Mouse (Mus musculus): ENCODE measurements around the gene Mrpl45. TPM values are rescaled to one million over a fixed set of nuclear protein-coding genes. Genes with fewer than 3 reads are reported as not detected.
"Not testable (repeated sequence)": the region's sequence is repeated elsewhere in the genome, so short reads cannot be mapped to it uniquely, and the experiment has no call there.

Mrpl45 gene
- total and polyA plus RNA-seq, 3 experiments: 106 to 153 (median 124) TPM

GRCm38 (mm10) chr11:97272835-97273234 lies 42.7 kb upstream of the Mrpl45 start (continued):
- no peak for TF ChIP-seq ELF1 (IDR thresholded peaks at IDR 0.05; ENCODE audit: low read depth, low read length)

DNA sequence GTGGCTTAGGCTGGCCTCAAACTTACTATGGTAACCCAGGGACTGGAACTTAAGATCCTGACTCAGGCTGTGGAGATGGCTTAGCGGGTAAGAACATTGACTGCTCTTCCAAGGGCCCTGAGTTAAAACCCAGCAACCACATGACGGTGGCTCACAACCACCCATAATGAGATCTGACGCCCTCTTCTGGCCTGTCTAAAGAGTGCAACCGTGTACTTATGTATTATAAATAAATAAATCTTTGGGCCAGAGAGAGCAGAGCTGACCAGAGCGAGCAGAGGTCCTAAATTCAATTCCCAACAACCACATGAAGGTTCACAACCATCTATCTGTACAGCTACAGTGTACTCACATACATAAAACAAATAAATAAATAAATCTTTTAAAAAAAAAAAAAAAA lies 41.9 kb upstream of the Mrpl45 start:
- Histone ChIP-seq H3K27ac (ENCODE audit: insufficient read depth, low read depth) (no peak overlapping the region), H3K4me1 (ENCODE audit: control insufficient read depth in 1 of 2, insufficient read depth in 2 of 2) (peaks cover 8 to 52% of the 10 kb centered on the region in 2 experiments), H3K9me3 (replicated peaks; ENCODE audit: low read length) (no peaks in the 10 kb centered on the region), H3K27me3 (replicated peaks) (no peaks in the 10 kb centered on the region), H3K36me3 (replicated peaks in 1 of 2; ENCODE audit: control insufficient read depth in 1 of 2, insufficient read depth in 1 of 2, low read length in 1 of 2) (peaks cover 0 to 5% of the 10 kb centered on the region in 2 experiments), H3K9ac (ENCODE audit: insufficient read depth, low read depth) (no peak overlapping the region), H3K79me2 (replicated peaks; ENCODE audit: control insufficient read depth, extremely low read depth, insufficient read depth, poor library complexity, severe bottlenecking) (peaks cover 90% of the 10 kb centered on the region), H3K4me3 (replicated peaks in 1 of 3; ENCODE audit: low read depth in 2 of 3, low read length in 2 of 3, poor library complexity in 1 of 3) (no peak overlapping the region), H3K4me2 (ENCODE audit: insufficient read depth, low read depth, poor library complexity, severe bottlenecking) (no peak overlapping the region)
- DNase-seq (ENCODE audit: extremely low read depth): peak; percentile 32
- in situ Hi-C loops (cut with MboI; ENCODE audit: low pct_ligation_motif_present, low pct_unique_long_range_greater_than_20kb, low sequenced_read_pairs): no loop called here
- TF ChIP-seq ZNF384 (IDR thresholded peaks at IDR 0.05; ENCODE audit: low read depth, low read length) (peak; percentile 51; the same call in 1 of the 2 replicates), CTCF (conservative IDR thresholded peaks at IDR 0.05 in 1 of 2, IDR thresholded peaks at IDR 0.05 in 1 of 2; ENCODE audit: low read depth in 2 of 2, low read length in 2 of 2) (0 out of 4 replicates have a peak, but pooled peaks of 1 of the 2 experiments have one; percentile 16), PAX5 (IDR thresholded peaks at IDR 0.05; ENCODE audit: low read length) (no peak), SMC3 (IDR thresholded peaks at IDR 0.05; ENCODE audit: low read depth, low read length) (no peak)
- dilution Hi-C loops (cut with MboI; ENCODE audit: extremely low pct_ligation_motif_present, extremely low pct_unique_long_range_greater_than_20kb, low sequenced_read_pairs): no loop called here

- H3K4me2 ChIP-seq (ENCODE audit: insufficient read depth, low read depth, poor library complexity, severe bottlenecking); H3K36me3 ChIP-seq (replicated peaks in 1 of 2; ENCODE audit: control insufficient read depth in 1 of 2, insufficient read depth in 1 of 2, low read length in 1 of 2); H3K9ac ChIP-seq (ENCODE audit: insufficient read depth, low read depth); DNase-seq (ENCODE audit: extremely low read depth); H3K9me3 ChIP-seq (replicated peaks; ENCODE audit: low read length); H3K27ac ChIP-seq (ENCODE audit: insufficient read depth, low read depth); dilution Hi-C loops (cut with MboI; ENCODE audit: extremely low pct_ligation_motif_present, extremely low pct_unique_long_range_greater_than_20kb, low sequenced_read_pairs); H3K27me3 ChIP-seq (replicated peaks); H3K4me3 ChIP-seq (replicated peaks in 1 of 3; ENCODE audit: low read depth in 2 of 3, low read length in 2 of 3, poor library complexity in 1 of 3): not testable (repeated sequence)
- TF ChIP-seq CTCF (conservative IDR thresholded peaks at IDR 0.05 in 1 of 2, IDR thresholded peaks at IDR 0.05 in 1 of 2; ENCODE audit: low read depth in 2 of 2, low read length in 2 of 2): peak in 1 of 2 experiments; percentile 56; a peak in 2 of 4 replicates
- Histone ChIP-seq H3K79me2 (replicated peaks; ENCODE audit: control insufficient read depth, extremely low read depth, insufficient read depth, poor library complexity, severe bottlenecking) (peaks cover 96% of the 10 kb centered on the region), H3K4me1 (ENCODE audit: control insufficient read depth in 1 of 2, insufficient read depth in 2 of 2) (peaks cover 8 to 53% of the 10 kb centered on the region in 2 experiments)
- in situ Hi-C loops (cut with MboI; ENCODE audit: low pct_ligation_motif_present, low pct_unique_long_range_greater_than_20kb, low sequenced_read_pairs): loop anchor here (5.0 kb wide), 1 partner anchor 37 kb away; no protein-coding TSS in a partner anchor
Observed at GRCm38 (mm10) chr11:97274947-97275346, 40.6 kb upstream of the Mrpl45 start.

DNA sequence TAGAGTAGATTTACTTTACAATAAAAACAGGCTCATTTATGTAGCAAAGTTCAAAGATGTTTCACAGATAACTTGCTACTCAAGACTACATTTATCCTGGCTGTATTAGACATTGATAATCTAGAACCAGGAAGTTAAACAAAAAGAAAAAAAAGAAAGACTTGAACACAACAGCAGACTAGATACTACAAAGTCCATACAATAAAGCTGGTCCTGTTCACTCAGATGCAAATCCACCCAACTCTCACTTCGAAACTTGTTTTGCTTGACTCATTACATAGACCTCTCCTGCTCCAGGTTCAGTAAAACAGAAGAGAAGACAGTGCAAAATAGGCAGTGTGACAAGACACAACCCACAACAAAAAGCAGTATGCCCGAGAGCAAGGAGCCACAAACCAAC lies 40.2 kb upstream of the Mrpl45 start:
- TF ChIP-seq SMC3 (IDR thresholded peaks at IDR 0.05; ENCODE audit: low read depth, low read length): no peak
- TF ChIP-seq SIN3A (IDR thresholded peaks at IDR 0.05; ENCODE audit: low read length): 0 out of 2 replicates have a peak, but pooled peaks have one; percentile 2
- H3K36me3 ChIP-seq (replicated peaks in 1 of 2; ENCODE audit: control insufficient read depth in 1 of 2, insufficient read depth in 1 of 2, low read length in 1 of 2): peaks cover 0 to 5% of the 10 kb centered on the region in 2 experiments
- peak overlapping the region; percentile 85 for H3K4me2 ChIP-seq (ENCODE audit: insufficient read depth, low read depth, poor library complexity, severe bottlenecking)
- in situ Hi-C loops (cut with MboI; ENCODE audit: low pct_ligation_motif_present, low pct_unique_long_range_greater_than_20kb, low sequenced_read_pairs): loop anchor here (5.0 kb wide), 1 partner anchor 37 kb away; no protein-coding TSS in a partner anchor
- H3K9ac ChIP-seq (ENCODE audit: insufficient read depth, low read depth): peak overlapping the region; percentile 40; the same call in 1 of the 2 replicates
- H3K27me3 ChIP-seq (replicated peaks): no peaks in the 10 kb centered on the region
- peaks cover 8 to 53% of the 10 kb centered on the region in 2 experiments for H3K4me1 ChIP-seq (ENCODE audit: control insufficient read depth in 1 of 2, insufficient read depth in 2 of 2)
- H3K4me3 ChIP-seq (replicated peaks in 1 of 3; ENCODE audit: low read depth in 2 of 3, low read length in 2 of 3, poor library complexity in 1 of 3): no peak overlapping the region
- dilution Hi-C loops (cut with MboI; ENCODE audit: extremely low pct_ligation_motif_present, extremely low pct_unique_long_range_greater_than_20kb, low sequenced_read_pairs): no loop called here
- no peaks in the 10 kb centered on the region for H3K9me3 ChIP-seq (replicated peaks; ENCODE audit: low read length)
- peaks cover 96% of the 10 kb centered on the region for H3K79me2 ChIP-seq (replicated peaks; ENCODE audit: control insufficient read depth, extremely low read depth, insufficient read depth, poor library complexity, severe bottlenecking)
- peak overlapping the region; percentile 13; the same call in 1 of the 2 replicates for H3K27ac ChIP-seq (ENCODE audit: insufficient read depth, low read depth)
- DNase-seq (ENCODE audit: extremely low read depth): peak; percentile 34
